Mouse (Mus musculus): ENCODE results near the gene Caskin1.

DNA sequence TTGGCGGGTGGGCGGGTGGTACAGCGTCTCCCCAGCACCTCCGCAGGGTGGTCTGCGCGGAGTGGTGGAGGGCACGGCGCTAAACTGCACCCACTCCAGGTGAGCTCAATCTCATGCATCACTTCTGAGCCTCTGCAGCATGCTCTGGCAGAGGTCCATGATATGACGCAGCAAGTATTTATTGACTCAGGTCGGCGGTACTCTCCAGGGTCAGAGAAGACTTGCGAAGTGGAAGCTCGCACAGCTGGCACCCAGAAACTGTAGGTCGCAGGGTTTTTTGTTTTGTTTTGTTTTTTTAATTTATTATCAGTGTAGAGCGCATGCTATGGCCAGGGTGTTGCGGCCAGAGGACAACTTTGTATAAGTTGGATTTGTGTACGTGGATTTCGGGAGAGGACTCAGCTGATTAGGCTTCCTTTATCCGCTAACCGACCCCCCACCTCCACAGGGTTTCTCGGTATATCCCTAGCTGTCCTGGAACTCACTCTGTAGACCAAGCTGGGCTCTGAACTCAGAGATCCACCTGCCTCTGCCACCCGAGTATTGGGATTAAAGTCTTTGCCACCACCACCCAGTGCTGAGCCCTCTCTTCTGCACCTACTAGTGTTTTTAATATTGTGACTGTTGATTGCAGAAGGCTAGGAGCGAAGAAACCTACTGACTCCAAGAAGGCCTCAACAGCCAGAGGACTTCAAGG, 60.7 kb downstream of the Caskin1 start:
- TF ChIP-seq CTCF (IDR thresholded peaks at IDR 0.05; ENCODE audit: low read depth) (no peak), EP300 (optimal IDR thresholded peaks at IDR 0.05) (no peak)

All from stomach, postnatal 0 days (tissue).